ENCODE assay signal across 8 mouse cellular contexts in the genomic region with DNA sequence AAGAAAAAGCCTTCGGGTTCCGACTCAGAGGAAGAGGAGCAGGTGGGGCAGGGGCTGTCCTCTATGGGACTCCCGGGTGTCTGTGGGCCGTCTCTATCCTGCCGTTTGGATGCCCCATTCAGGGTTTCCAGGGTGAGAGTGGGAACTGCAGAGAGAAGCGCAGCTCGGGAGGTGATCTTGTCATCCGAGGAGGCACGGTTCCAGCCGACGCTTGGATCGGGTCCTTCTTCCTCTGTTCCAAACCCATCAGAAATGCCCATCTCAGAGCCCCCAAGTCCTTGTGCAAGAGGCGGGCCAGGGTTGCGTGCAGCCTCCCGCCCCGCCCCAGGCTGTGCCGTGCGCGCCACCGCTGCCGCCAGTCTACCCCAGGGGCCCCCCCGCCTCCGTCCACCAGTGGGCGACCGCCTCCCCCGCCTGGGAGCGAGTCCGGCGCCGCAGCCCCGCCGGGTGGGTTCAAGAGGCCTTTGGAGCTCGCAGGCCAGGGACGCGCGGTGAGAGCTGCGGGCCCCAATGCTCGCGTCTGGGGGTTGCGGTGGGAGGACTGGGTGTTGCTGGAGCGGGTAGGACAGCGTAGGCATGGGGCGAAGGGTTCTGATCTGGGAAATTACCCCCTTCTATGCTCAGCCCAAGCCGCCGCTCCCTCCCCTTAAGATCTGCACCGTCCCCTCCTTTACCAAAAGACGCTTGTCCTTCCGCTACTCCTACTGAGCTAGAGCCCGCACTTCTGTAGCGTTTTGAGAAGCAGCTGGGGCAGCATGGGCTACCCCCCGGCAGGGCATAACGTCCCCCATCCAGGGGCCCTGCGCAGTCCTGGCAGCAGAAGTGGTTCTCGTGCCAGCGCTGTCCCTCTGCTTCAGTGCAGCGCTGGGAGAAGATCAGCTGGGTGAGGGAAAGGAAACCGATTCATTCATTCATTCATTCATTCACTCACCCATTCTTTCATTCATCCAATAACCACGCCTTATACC. TPM values are rescaled to one million over a fixed set of nuclear protein-coding genes. Genes with fewer than 3 reads are reported as not detected.
DNase-seq lines count a peak whose midpoint lies in the region.

A gene (plus strand): TSS at position 423 of the 968 bp plus-strand sequence.

- DNase-seq in NIH3T3 (ENCODE audit: low read depth), result peak; percentile 84
- peak; percentile 74 for DNase-seq in cerebellum, adult 8-10 months
- DNase-seq in frontal cortex, adult 2 months (ENCODE audit: extremely low spot score in 1 of 2, low spot score in 1 of 2), result peak; percentile 47 to 81
- DNase-seq in heart, postnatal 4 days, result peak; percentile 83
- peak; percentile 82 to 90 for DNase-seq in layer of hippocampus, postnatal 10 days (ENCODE audit: low spot score in 2 of 2)
- DNase-seq in lung, postnatal 10 days, result peak; percentile 86
- DNase-seq in ovary, postnatal 14 days (ENCODE audit: low spot score), result peak; percentile 56
- peak; percentile 65 for DNase-seq in thymus, postnatal 14 days

RNA-seq across cellular contexts. Expression of the gene that starts here (rescaled TPM):
- 39.1 and 39.9 TPM in 2 replicates for polyA plus RNA-seq in frontal cortex, adult 2 months (2012; rRNA removed)
- 1 to 10 TPM; 5.2 to 6.0 TPM for total RNA-seq in heart, postnatal 4 days (2021)
- 10 to 100 TPM; 31.2 to 31.4 TPM for total RNA-seq in layer of hippocampus, postnatal 10 days (2021)

Comparison
In these comparisons a context has a peak if more than half of its experiments do, and no peak if none do; other contexts are left out.
1. Peak in every context shown above with its lines: DNase-seq.
2. RNA of the gene that starts here (total RNA-seq): 31.2 to 31.4 TPM in layer of hippocampus, postnatal 10 days; 5.2 to 6.0 TPM in heart, postnatal 4 days; every median in the first group is over 4 times any median in the second.